Mouse (Mus musculus): ENCODE results near the gene R3hdm4.

GRCm38 (mm10) chr10:79933861-79934260 is 12.9 kb upstream of the R3hdm4 start:
- TF ChIP-seq CTCF (IDR thresholded peaks at IDR 0.05; ENCODE audit: extremely low read depth, insufficient read depth, low read length) = no peak
- no peak for TF ChIP-seq POLR2A (IDR thresholded peaks at IDR 0.05; ENCODE audit: extremely low read depth, insufficient read depth, low read length)

All from cortical plate, adult 2 months (tissue).